Mouse (Mus musculus): ENCODE results near the gene Pitpnm1. TPM values are rescaled to one million over a fixed set of nuclear protein-coding genes. Genes with fewer than 3 reads are reported as not detected.
"Not testable (repeated sequence)": the region's sequence is repeated elsewhere in the genome, so short reads cannot be mapped to it uniquely, and the experiment has no call there.

Pitpnm1 gene
- polyA plus RNA-seq, 1 experiment from 2014 or later, result 17.3 TPM

DNA sequence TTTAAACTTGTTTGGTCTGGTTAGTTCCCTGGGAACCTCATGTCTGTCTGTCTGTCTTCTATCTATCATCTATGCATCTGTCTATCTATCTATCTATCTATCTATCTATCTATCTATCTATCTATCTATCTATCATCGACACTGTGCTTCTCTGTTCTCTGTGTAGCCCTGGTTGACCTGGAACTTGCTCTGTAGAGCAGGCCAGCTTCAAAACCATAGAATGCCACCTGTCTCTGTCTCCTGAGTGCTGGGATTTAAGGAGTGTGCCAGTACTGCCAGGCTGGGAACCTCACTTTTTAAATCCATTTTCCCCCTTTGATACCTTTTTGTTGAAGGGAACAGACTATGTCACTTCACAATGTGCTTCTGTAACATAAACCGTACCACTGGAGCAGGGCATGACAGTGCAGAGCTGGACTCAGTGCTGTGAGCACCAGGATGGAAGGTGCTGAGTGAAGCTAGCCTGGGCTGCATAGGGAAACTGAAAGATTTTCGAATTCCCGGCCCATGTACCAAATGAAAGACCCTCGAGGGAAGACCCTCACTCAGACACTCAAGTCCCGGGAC is 38.8 kb upstream of the Pitpnm1 start:
- 87% methylated on average over 6 of the region's 6 CpGs for WGBS
- no peak overlapping the region for H3K4me2 ChIP-seq (ENCODE audit: low read length)
- no peak for ATAC-seq (ENCODE audit: insufficient number of reproducible peaks, insufficient read depth, low FRiP score, low read depth)
- no peaks in the 10 kb centered on the region for H3K9me3 ChIP-seq (ENCODE audit: control insufficient read depth, low read length)
- no peaks in the 10 kb centered on the region for H3K36me3 ChIP-seq (ENCODE audit: control insufficient read depth, insufficient read depth, low read length)
- H3K9ac ChIP-seq (ENCODE audit: low read length), result no peak overlapping the region
- no peaks in the 10 kb centered on the region for H3K27me3 ChIP-seq (ENCODE audit: control insufficient read depth, insufficient read depth, low read length)
- peaks cover 8 to 10% of the 10 kb centered on the region in 2 experiments for H3K4me1 ChIP-seq (ENCODE audit: control insufficient read depth in 2 of 2, insufficient read depth in 2 of 2, low read length in 2 of 2)
- H3K27ac ChIP-seq (replicated peaks in 1 of 2; ENCODE audit: control insufficient read depth in 1 of 2, insufficient read depth in 1 of 2, low read depth in 2 of 2, low read length in 2 of 2), result no peak overlapping the region
- H3K4me3 ChIP-seq (ENCODE audit: control insufficient read depth in 1 of 2, insufficient read depth in 1 of 2, low read depth in 1 of 2, low read length in 2 of 2), result no peak overlapping the region

GRCm38 (mm10) chr19:4063357-4063756 is 36.4 kb upstream of the Pitpnm1 start:
- H3K27ac ChIP-seq (replicated peaks in 1 of 2; ENCODE audit: control insufficient read depth in 1 of 2, insufficient read depth in 1 of 2, low read depth in 2 of 2, low read length in 2 of 2), result 0 out of 4 replicates have a peak overlapping the region, but pooled peaks of 1 of the 2 experiments have one; percentile 37
- not testable (repeated sequence) for H3K27me3 ChIP-seq (ENCODE audit: control insufficient read depth, insufficient read depth, low read length); H3K9ac ChIP-seq (ENCODE audit: low read length); ATAC-seq (ENCODE audit: insufficient number of reproducible peaks, insufficient read depth, low FRiP score, low read depth); H3K4me2 ChIP-seq (ENCODE audit: low read length); H3K9me3 ChIP-seq (ENCODE audit: control insufficient read depth, low read length); H3K4me1 ChIP-seq (ENCODE audit: control insufficient read depth in 2 of 2, insufficient read depth in 2 of 2, low read length in 2 of 2); H3K36me3 ChIP-seq (ENCODE audit: control insufficient read depth, insufficient read depth, low read length); H3K4me3 ChIP-seq (ENCODE audit: control insufficient read depth in 1 of 2, insufficient read depth in 1 of 2, low read depth in 1 of 2, low read length in 2 of 2)
- 36% methylated on average over 2 of the region's 4 CpGs for WGBS

DNA sequence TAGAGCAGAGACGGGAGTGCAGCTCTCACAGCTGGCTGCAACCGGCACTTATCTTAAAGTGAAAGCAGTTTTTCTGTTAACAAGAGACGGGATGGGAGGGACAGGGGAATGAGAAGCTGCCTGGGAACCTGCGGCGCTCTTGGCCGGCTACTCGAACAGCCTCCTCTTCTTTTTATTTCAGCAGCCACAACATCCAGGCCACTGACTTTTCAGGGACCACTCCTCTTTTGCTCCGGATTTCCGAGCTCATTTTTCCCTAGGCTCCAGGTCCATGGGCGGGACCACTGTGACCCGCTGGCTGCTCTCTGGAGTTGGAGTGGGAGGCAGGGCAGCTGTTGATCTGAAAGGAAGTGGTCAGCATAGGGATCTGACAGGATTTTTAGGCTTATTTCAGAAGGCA is 35.3 kb upstream of the Pitpnm1 start:
- WGBS, result 10% methylated on average over 2 of the region's 11 CpGs
- H3K9ac ChIP-seq (ENCODE audit: low read length); H3K4me1 ChIP-seq (ENCODE audit: control insufficient read depth in 2 of 2, insufficient read depth in 2 of 2, low read length in 2 of 2); H3K27me3 ChIP-seq (ENCODE audit: control insufficient read depth, insufficient read depth, low read length); H3K9me3 ChIP-seq (ENCODE audit: control insufficient read depth, low read length); H3K36me3 ChIP-seq (ENCODE audit: control insufficient read depth, insufficient read depth, low read length); H3K27ac ChIP-seq (replicated peaks in 1 of 2; ENCODE audit: control insufficient read depth in 1 of 2, insufficient read depth in 1 of 2, low read depth in 2 of 2, low read length in 2 of 2); H3K4me3 ChIP-seq (ENCODE audit: control insufficient read depth in 1 of 2, insufficient read depth in 1 of 2, low read depth in 1 of 2, low read length in 2 of 2); ATAC-seq (ENCODE audit: insufficient number of reproducible peaks, insufficient read depth, low FRiP score, low read depth); H3K4me2 ChIP-seq (ENCODE audit: low read length): not testable (repeated sequence)

GRCm38 (mm10) chr19:4066280-4066679 is 33.5 kb upstream of the Pitpnm1 start:
- no peak overlapping the region for H3K27ac ChIP-seq (replicated peaks in 1 of 2; ENCODE audit: control insufficient read depth in 1 of 2, insufficient read depth in 1 of 2, low read depth in 2 of 2, low read length in 2 of 2)
- no peaks in the 10 kb centered on the region for H3K4me1 ChIP-seq (ENCODE audit: control insufficient read depth in 2 of 2, insufficient read depth in 2 of 2, low read length in 2 of 2)
- H3K27me3 ChIP-seq (ENCODE audit: control insufficient read depth, insufficient read depth, low read length), result no peaks in the 10 kb centered on the region
- H3K4me3 ChIP-seq (ENCODE audit: control insufficient read depth in 1 of 2, insufficient read depth in 1 of 2, low read depth in 1 of 2, low read length in 2 of 2), result no peak overlapping the region
- no peak for ATAC-seq (ENCODE audit: insufficient number of reproducible peaks, insufficient read depth, low FRiP score, low read depth)
- 83% methylated on average over 6 of the region's 6 CpGs for WGBS
- H3K9ac ChIP-seq (ENCODE audit: low read length), result no peak overlapping the region
- no peaks in the 10 kb centered on the region for H3K36me3 ChIP-seq (ENCODE audit: control insufficient read depth, insufficient read depth, low read length)
- H3K4me2 ChIP-seq (ENCODE audit: low read length), result no peak overlapping the region
- H3K9me3 ChIP-seq (ENCODE audit: control insufficient read depth, low read length), result no peaks in the 10 kb centered on the region

DNA sequence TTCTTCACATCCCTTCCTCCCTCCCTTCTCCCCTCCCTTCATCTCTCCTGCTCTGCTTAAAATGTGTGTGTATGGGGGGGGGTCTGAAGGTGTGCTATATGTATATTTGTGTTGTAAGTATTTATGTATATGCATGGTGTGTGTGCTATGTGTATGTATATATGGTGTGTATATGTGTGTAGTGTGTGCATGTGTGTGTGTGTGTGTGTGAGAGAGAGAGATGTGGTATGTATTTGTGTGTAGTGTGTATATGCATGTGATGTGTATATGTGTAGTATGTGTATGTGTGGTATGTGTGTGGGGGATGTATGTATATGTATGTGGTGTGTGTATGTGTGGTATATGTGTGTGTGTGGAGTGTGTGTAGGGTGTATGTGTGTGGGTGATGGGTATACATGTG is 32.9 kb upstream of the Pitpnm1 start:
- Histone ChIP-seq H3K4me1 (ENCODE audit: control insufficient read depth in 2 of 2, insufficient read depth in 2 of 2, low read length in 2 of 2) (no peaks in the 10 kb centered on the region), H3K9me3 (ENCODE audit: control insufficient read depth, low read length) (no peaks in the 10 kb centered on the region), H3K27me3 (ENCODE audit: control insufficient read depth, insufficient read depth, low read length) (no peaks in the 10 kb centered on the region), H3K27ac (replicated peaks in 1 of 2; ENCODE audit: control insufficient read depth in 1 of 2, insufficient read depth in 1 of 2, low read depth in 2 of 2, low read length in 2 of 2) (no peak overlapping the region), H3K4me3 (ENCODE audit: control insufficient read depth in 1 of 2, insufficient read depth in 1 of 2, low read depth in 1 of 2, low read length in 2 of 2) (no peak overlapping the region), H3K4me2 (ENCODE audit: low read length) (no peak overlapping the region), H3K9ac (ENCODE audit: low read length) (no peak overlapping the region), H3K36me3 (ENCODE audit: control insufficient read depth, insufficient read depth, low read length) (no peaks in the 10 kb centered on the region)
- no peak for ATAC-seq (ENCODE audit: insufficient number of reproducible peaks, insufficient read depth, low FRiP score, low read depth)

GRCm38 (mm10) chr19:4068242-4068641 is 31.6 kb upstream of the Pitpnm1 start:
- not testable (repeated sequence) for H3K4me1 ChIP-seq (ENCODE audit: control insufficient read depth in 2 of 2, insufficient read depth in 2 of 2, low read length in 2 of 2); H3K36me3 ChIP-seq (ENCODE audit: control insufficient read depth, insufficient read depth, low read length); H3K4me2 ChIP-seq (ENCODE audit: low read length); H3K27me3 ChIP-seq (ENCODE audit: control insufficient read depth, insufficient read depth, low read length); ATAC-seq (ENCODE audit: insufficient number of reproducible peaks, insufficient read depth, low FRiP score, low read depth); H3K9ac ChIP-seq (ENCODE audit: low read length); H3K9me3 ChIP-seq (ENCODE audit: control insufficient read depth, low read length); H3K4me3 ChIP-seq (ENCODE audit: control insufficient read depth in 1 of 2, insufficient read depth in 1 of 2, low read depth in 1 of 2, low read length in 2 of 2); H3K27ac ChIP-seq (replicated peaks in 1 of 2; ENCODE audit: control insufficient read depth in 1 of 2, insufficient read depth in 1 of 2, low read depth in 2 of 2, low read length in 2 of 2)
- WGBS, result 91% methylated on average over 2 of the region's 2 CpGs

DNA sequence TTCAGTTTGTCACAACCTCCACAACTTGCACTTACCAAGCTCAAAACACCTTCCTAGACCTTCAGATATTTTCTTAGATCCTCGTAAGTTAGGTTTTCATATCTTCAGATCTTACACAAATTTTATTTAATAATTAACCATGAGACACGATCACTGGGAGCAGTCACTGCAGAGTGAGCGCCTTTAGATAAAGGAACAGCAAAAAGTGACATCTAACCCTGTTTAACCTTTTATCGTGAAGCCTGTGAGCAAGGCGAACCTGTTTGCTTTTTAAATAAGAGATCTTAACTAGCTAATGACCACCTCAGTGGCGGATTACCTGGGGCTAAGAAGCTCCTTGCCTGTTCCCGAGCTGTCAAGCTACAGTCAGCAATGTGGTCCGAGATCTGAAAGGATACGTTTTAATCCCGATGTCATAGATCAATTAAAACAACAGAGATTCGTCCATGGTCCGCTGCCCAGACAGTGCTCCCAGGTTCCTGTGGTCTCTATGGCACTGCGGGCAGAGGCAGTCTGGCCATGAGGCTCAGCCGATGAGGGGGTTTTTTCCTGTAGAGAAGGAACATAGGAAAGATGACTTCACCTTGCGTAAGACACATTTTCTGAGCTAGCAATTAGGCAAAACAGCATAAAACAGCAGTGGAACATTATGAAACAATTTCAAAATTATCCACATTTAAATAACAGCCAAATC is 30.9 kb upstream of the Pitpnm1 start:
- H3K36me3 ChIP-seq (ENCODE audit: control insufficient read depth, insufficient read depth, low read length), result no peaks in the 10 kb centered on the region
- H3K27ac ChIP-seq (replicated peaks in 1 of 2; ENCODE audit: control insufficient read depth in 1 of 2, insufficient read depth in 1 of 2, low read depth in 2 of 2, low read length in 2 of 2), result no peak overlapping the region
- no peak overlapping the region for H3K4me3 ChIP-seq (ENCODE audit: control insufficient read depth in 1 of 2, insufficient read depth in 1 of 2, low read depth in 1 of 2, low read length in 2 of 2)
- no peaks in the 10 kb centered on the region for H3K4me1 ChIP-seq (ENCODE audit: control insufficient read depth in 2 of 2, insufficient read depth in 2 of 2, low read length in 2 of 2)
- WGBS, result 77% methylated on average over 15 of the region's 15 CpGs
- no peaks in the 10 kb centered on the region for H3K9me3 ChIP-seq (ENCODE audit: control insufficient read depth, low read length)
- no peak overlapping the region for H3K9ac ChIP-seq (ENCODE audit: low read length)
- no peaks in the 10 kb centered on the region for H3K27me3 ChIP-seq (ENCODE audit: control insufficient read depth, insufficient read depth, low read length)
- ATAC-seq (ENCODE audit: insufficient number of reproducible peaks, insufficient read depth, low FRiP score, low read depth), result no peak
- no peak overlapping the region for H3K4me2 ChIP-seq (ENCODE audit: low read length)

DNA sequence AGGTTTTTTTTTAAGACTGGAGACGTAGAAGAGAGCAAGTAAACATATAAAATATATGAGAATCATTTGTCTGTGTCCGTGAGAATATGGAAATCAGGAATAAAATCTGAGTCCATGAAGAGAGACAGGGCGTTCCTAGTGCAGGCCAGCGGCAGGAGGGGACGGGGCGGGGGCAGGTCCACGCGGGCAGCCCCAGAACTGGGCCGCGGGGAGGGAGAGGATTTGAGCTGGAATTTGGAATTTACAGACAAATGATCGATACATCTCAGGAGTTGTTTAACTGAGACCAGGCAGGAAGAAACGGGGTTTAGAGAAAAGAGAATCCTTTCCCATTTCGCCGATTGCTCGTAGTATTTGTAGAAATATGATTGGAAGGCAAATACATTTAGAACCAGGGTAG is 29.5 kb upstream of the Pitpnm1 start:
- H3K9ac ChIP-seq (ENCODE audit: low read length), result no peak overlapping the region
- 78% methylated on average over 15 of the region's 15 CpGs for WGBS
- ATAC-seq (ENCODE audit: insufficient number of reproducible peaks, insufficient read depth, low FRiP score, low read depth), result no peak
- no peak overlapping the region for H3K4me2 ChIP-seq (ENCODE audit: low read length)
- no peaks in the 10 kb centered on the region for H3K36me3 ChIP-seq (ENCODE audit: control insufficient read depth, insufficient read depth, low read length)
- no peaks in the 10 kb centered on the region for H3K4me1 ChIP-seq (ENCODE audit: control insufficient read depth in 2 of 2, insufficient read depth in 2 of 2, low read length in 2 of 2)
- no peak overlapping the region for H3K27ac ChIP-seq (replicated peaks in 1 of 2; ENCODE audit: control insufficient read depth in 1 of 2, insufficient read depth in 1 of 2, low read depth in 2 of 2, low read length in 2 of 2)
- H3K9me3 ChIP-seq (ENCODE audit: control insufficient read depth, low read length), result no peaks in the 10 kb centered on the region
- H3K4me3 ChIP-seq (ENCODE audit: control insufficient read depth in 1 of 2, insufficient read depth in 1 of 2, low read depth in 1 of 2, low read length in 2 of 2), result no peak overlapping the region
- H3K27me3 ChIP-seq (ENCODE audit: control insufficient read depth, insufficient read depth, low read length), result no peaks in the 10 kb centered on the region

Measured in heart, embryonic 14.5 days (tissue).